Mouse (Mus musculus): ENCODE measurements around the gene Dnase1l2. TPM values are rescaled to one million over a fixed set of nuclear protein-coding genes. Genes with fewer than 3 reads are reported as not detected.

Gene Dnase1l2
- 0.21 and 0.36 TPM in 2 replicates for polyA plus RNA-seq (2021; fragmentation: Nextera tagmentation)
- long read RNA-seq, experiment 1, partial matches to known transcripts = 1 of 1 reads
- long read RNA-seq, experiment 1, other reads (novel, unspliced or antisense) = 0 of 1 reads
- long read RNA-seq, experiment 2, partial matches to known transcripts = 1 of 1 reads
- long read RNA-seq, experiment 2, other reads (novel, unspliced or antisense) = 0 of 1 reads

GRCm38 (mm10) chr17:24442632-24443155, at the start of gene Dnase1l2:
Gene Dnase1l2 (minus strand): TSS chr17:24443105.

GRCm38 (mm10) chr17:24488186-24488661, 45.3 kb upstream of the Dnase1l2 start, which contains the start of gene Caskin1:
Gene Caskin1 (plus strand): TSS chr17:24488601.

GRCm38 (mm10) chr17:24478663-24479380, 35.9 kb upstream of the Dnase1l2 start, which contains the start of gene Mlst8:
Gene Mlst8 (minus strand): TSS chr17:24479078.

GRCm38 (mm10) chr17:24473612-24474275, 30.8 kb upstream of the Dnase1l2 start, which contains the start of gene Bricd5:
Gene Bricd5 (plus strand): TSS chr17:24473884.

GRCm38 (mm10) chr17:24469910-24470602, 27.2 kb upstream of the Dnase1l2 start, which contains the start of the genes E4f1 and Pgp:
Gene E4f1 (minus strand): TSS chr17:24470313.
Gene Pgp (plus strand): TSS chr17:24470392.

GRCm38 (mm10) chr17:24426471-24427169, 16.3 kb downstream of the Dnase1l2 start, which contains the start of gene Eci1:
Gene Eci1 (plus strand): TSS chr17:24426641.

GRCm38 (mm10) chr17:24414230-24414976, 28.5 kb downstream of the Dnase1l2 start, which contains the start of gene Rnps1:
Gene Rnps1 (plus strand): TSS chr17:24414565.

Other genes starting within 250 kb of the Dnase1l2 start
- gene Tbc1d24, start 237.5 kb downstream of the Dnase1l2 start, polyA plus RNA-seq (2021; fragmentation: Nextera tagmentation) = 13.7 and 14.1 TPM in 2 replicates
- 2.0 and 5.5 TPM in 2 replicates for gene Ntn3, start 233.6 kb downstream of the Dnase1l2 start, polyA plus RNA-seq (2021; fragmentation: Nextera tagmentation)
- 8.3 and 8.5 TPM in 2 replicates for gene Tedc2, start 222.3 kb downstream of the Dnase1l2 start, polyA plus RNA-seq (2021; fragmentation: Nextera tagmentation)
- gene Ccnf, start 191.6 kb downstream of the Dnase1l2 start, polyA plus RNA-seq (2021; fragmentation: Nextera tagmentation) = 2.2 and 2.4 TPM in 2 replicates
- 0.22 and 0.34 TPM in 2 replicates for gene Abca17, start 92.0 kb downstream of the Dnase1l2 start, polyA plus RNA-seq (2021; fragmentation: Nextera tagmentation)
- gene Abca3, start 91.2 kb downstream of the Dnase1l2 start, polyA plus RNA-seq (2021; fragmentation: Nextera tagmentation) = 10.9 and 18.7 TPM in 2 replicates
- 90.6 and 122 TPM in 2 replicates for gene Rnps1, start 28.5 kb downstream of the Dnase1l2 start, polyA plus RNA-seq (2021; fragmentation: Nextera tagmentation)
- gene Eci1, start 16.5 kb downstream of the Dnase1l2 start, polyA plus RNA-seq (2021; fragmentation: Nextera tagmentation) = 78.8 and 90.8 TPM in 2 replicates
- gene E4f1, start 27.2 kb upstream of the Dnase1l2 start, polyA plus RNA-seq (2021; fragmentation: Nextera tagmentation) = 10.7 and 12.9 TPM in 2 replicates
- 93.6 and 113 TPM in 2 replicates for gene Pgp, start 27.3 kb upstream of the Dnase1l2 start, polyA plus RNA-seq (2021; fragmentation: Nextera tagmentation)
- 0.82 and 1.2 TPM in 2 replicates for gene Bricd5, start 30.8 kb upstream of the Dnase1l2 start, polyA plus RNA-seq (2021; fragmentation: Nextera tagmentation)
- gene Mlst8, start 36.0 kb upstream of the Dnase1l2 start, polyA plus RNA-seq (2021; fragmentation: Nextera tagmentation) = 16.5 and 21.2 TPM in 2 replicates
- gene Caskin1, start 45.5 kb upstream of the Dnase1l2 start, polyA plus RNA-seq (2021; fragmentation: Nextera tagmentation) = 8.6 and 20.5 TPM in 2 replicates
- 20.3 TPM in 2 replicates for gene Traf7, start 84.8 kb upstream of the Dnase1l2 start, polyA plus RNA-seq (2021; fragmentation: Nextera tagmentation)
- gene Rab26, start 91.1 kb upstream of the Dnase1l2 start, polyA plus RNA-seq (2021; fragmentation: Nextera tagmentation) = 51.2 and 58.9 TPM in 2 replicates
- 4.8 and 5.4 TPM in 2 replicates for gene Pkd1, start 106.7 kb upstream of the Dnase1l2 start, polyA plus RNA-seq (2021; fragmentation: Nextera tagmentation)
- gene Tsc2, start 189.5 kb upstream of the Dnase1l2 start, polyA plus RNA-seq (2021; fragmentation: Nextera tagmentation) = 60.7 and 86.2 TPM in 2 replicates
- gene Nthl1, start 189.6 kb upstream of the Dnase1l2 start, polyA plus RNA-seq (2021; fragmentation: Nextera tagmentation) = 5.6 and 5.9 TPM in 2 replicates
- gene Slc9a3r2, start 207.2 kb upstream of the Dnase1l2 start, polyA plus RNA-seq (2021; fragmentation: Nextera tagmentation) = 39.3 and 41.9 TPM in 2 replicates
- gene Npw, start 215.4 kb upstream of the Dnase1l2 start, polyA plus RNA-seq (2021; fragmentation: Nextera tagmentation) = 0.47 and 0.65 TPM in 2 replicates
- gene Zfp598, start 226.6 kb upstream of the Dnase1l2 start, polyA plus RNA-seq (2021; fragmentation: Nextera tagmentation) = 1.3 and 2.4 TPM in 2 replicates
- gene Syngr3, start 246.8 kb upstream of the Dnase1l2 start, polyA plus RNA-seq (2021; fragmentation: Nextera tagmentation) = 282 and 371 TPM in 2 replicates

Measured in left cerebral cortex, adult 6 months (tissue).